Mouse (Mus musculus): Measurements from ENCODE around the gene Faim. TPM values are rescaled to one million over a fixed set of nuclear protein-coding genes. Genes with fewer than 3 reads are reported as not detected.
A peak's percentile ranks its signal among the peaks of the same experiment; 100 is the strongest.

The Faim gene
- polyA plus RNA-seq, 1 experiment from 2014 or later, result 97.0 TPM

GRCm38 (mm10) chr9:99021751-99022150 is 35.6 kb downstream of the Faim start:
- Histone ChIP-seq H3K27ac (no peak overlapping the region), H3K36me3 (ENCODE audit: poor library complexity, severe bottlenecking) (no peaks in the 10 kb centered on the region), H3K4me2 (no peak overlapping the region), H3K9me3 (replicated peaks) (no peaks in the 10 kb centered on the region), H3K4me1 (no peaks in the 10 kb centered on the region), H3K27me3 (no peaks in the 10 kb centered on the region), H3K4me3 (no peak overlapping the region), H3K9ac (no peak overlapping the region)
- WGBS, result 84% methylated on average over 4 of the region's 4 CpGs
- no peak for ATAC-seq

- H3K4me2 ChIP-seq, result no peak overlapping the region
- ATAC-seq, result no peak
- no peak overlapping the region for H3K27ac ChIP-seq
- H3K9me3 ChIP-seq (replicated peaks), result no peaks in the 10 kb centered on the region
- no peak overlapping the region for H3K4me3 ChIP-seq
- H3K4me1 ChIP-seq, result no peaks in the 10 kb centered on the region
- no peak overlapping the region for H3K9ac ChIP-seq
- H3K27me3 ChIP-seq, result no peaks in the 10 kb centered on the region
- 90% methylated on average over 8 of the region's 8 CpGs for WGBS
- H3K36me3 ChIP-seq (ENCODE audit: poor library complexity, severe bottlenecking), result peaks cover 7% of the 10 kb centered on the region
These were observed 45.9 kb downstream of the Faim start for GRCm38 (mm10) chr9:99032031-99032430.

- Histone ChIP-seq H3K4me3 (no peak overlapping the region), H3K9ac (no peak overlapping the region), H3K27me3 (no peaks in the 10 kb centered on the region), H3K4me2 (no peak overlapping the region), H3K36me3 (ENCODE audit: poor library complexity, severe bottlenecking) (peaks cover 15% of the 10 kb centered on the region), H3K9me3 (replicated peaks) (no peaks in the 10 kb centered on the region), H3K4me1 (no peaks in the 10 kb centered on the region), H3K27ac (no peak overlapping the region)
- no peak for ATAC-seq
- 74% methylated on average over 8 of the region's 8 CpGs for WGBS
These were observed 47.9 kb downstream of the Faim start for GRCm38 (mm10) chr9:99034111-99034510.

DNA sequence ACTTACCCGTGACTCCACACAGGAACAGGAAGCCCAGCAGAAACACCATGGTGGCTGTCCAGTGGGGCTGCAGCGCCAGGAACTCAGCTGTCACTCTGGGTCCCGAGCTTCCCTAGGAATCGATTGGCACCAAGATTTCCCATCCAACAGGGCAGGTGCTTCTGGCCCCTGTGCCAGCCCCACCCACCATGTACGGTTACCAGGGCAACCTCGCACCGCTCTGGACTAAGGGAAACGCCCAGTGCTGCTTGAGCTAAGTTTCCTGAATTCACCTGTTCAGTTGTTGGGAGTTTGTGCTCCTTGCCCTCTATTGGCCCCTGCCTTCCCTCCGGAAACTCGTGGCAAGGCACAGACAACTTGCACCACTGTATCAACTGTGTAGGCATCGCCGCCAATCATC is 49.4 kb downstream of the Faim start, which contains the start of gene Gm1123:
Gene Gm1123 (minus strand): TSS at position 141 of the 400 bp plus-strand sequence.
- H3K4me3 ChIP-seq, result no peak within 1 kb of the TSS

DNA sequence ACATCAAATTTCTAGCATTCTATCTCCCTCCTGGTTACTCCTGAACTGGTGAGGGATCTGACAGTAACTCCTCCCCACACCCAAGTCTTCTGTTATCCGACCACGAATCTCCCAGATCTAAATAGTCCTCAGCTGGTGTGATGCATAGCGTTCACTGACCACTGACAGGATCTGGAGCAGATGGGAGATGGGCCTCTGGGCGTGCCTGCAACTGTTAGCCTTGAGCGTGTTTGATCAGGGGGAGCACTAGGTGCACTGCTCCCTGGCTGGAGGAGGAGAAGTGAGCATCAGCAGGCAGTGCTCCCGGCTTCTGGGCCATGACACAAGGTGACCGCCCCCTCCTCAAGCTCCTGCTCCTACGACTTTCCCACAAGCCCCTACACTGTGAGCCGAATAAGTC is 55.8 kb downstream of the Faim start:
- Histone ChIP-seq H3K9ac (no peak overlapping the region), H3K9me3 (replicated peaks) (no peaks in the 10 kb centered on the region), H3K36me3 (ENCODE audit: poor library complexity, severe bottlenecking) (peaks cover 62% of the 10 kb centered on the region), H3K27ac (no peak overlapping the region), H3K4me2 (no peak overlapping the region), H3K4me3 (no peak overlapping the region), H3K4me1 (no peaks in the 10 kb centered on the region), H3K27me3 (no peaks in the 10 kb centered on the region)
- WGBS, result 84% methylated on average over 9 of the region's 9 CpGs
- no peak for ATAC-seq

More for the DNA sequence above, 49.4 kb downstream of the Faim start, which contains the start of gene Gm1123:
- Histone ChIP-seq H3K9me3 (replicated peaks) (no peaks in the 10 kb centered on the region), H3K36me3 (ENCODE audit: poor library complexity, severe bottlenecking) (peaks cover 28% of the 10 kb centered on the region), H3K4me1 (no peaks in the 10 kb centered on the region), H3K27ac (no peak within 1 kb of the TSS), H3K9ac (no peak within 1 kb of the TSS), H3K4me2 (no peak within 1 kb of the TSS), H3K27me3 (no peaks in the 10 kb centered on the region)
- ATAC-seq, result no peak
- WGBS, result 84% methylated on average over 12 of the region's 12 CpGs

GRCm38 (mm10) chr9:99042641-99043040 is 56.5 kb downstream of the Faim start:
- ATAC-seq, result no peak
- WGBS, result 92% methylated on average over 4 of the region's 4 CpGs
- H3K36me3 ChIP-seq (ENCODE audit: poor library complexity, severe bottlenecking), result peaks cover 58% of the 10 kb centered on the region

DNA sequence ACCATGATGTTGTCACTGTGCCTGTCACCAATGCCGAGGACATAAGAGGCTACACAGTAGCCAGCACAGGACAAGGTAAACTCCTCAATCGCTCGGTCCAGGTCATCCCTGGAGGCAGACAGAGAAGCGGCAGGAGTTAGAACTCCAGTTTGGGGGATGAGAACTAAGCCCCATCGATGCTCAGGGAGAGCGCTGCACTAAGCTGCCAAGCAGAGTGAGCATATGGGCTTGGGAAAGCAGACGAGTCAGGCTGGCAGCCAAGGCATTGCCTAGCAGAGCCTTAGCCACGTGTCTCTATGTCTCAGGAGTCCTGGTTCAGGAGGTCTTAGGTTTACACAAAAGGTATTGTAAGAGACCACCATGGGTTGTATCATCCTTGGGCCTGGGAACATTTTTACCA is 58.6 kb downstream of the Faim start:
- 89% methylated on average over 8 of the region's 8 CpGs for WGBS
- H3K4me1 ChIP-seq, result 0 out of 2 replicates have a peak, but pooled peaks cover 2% of the 10 kb centered on the region
- H3K4me2 ChIP-seq, result no peak overlapping the region
- peak; percentile 71; the same call in 1 of the 2 replicates for ATAC-seq
- no peaks in the 10 kb centered on the region for H3K9me3 ChIP-seq (replicated peaks)
- no peak overlapping the region for H3K9ac ChIP-seq
- H3K4me3 ChIP-seq, result no peak overlapping the region
- H3K27me3 ChIP-seq, result no peaks in the 10 kb centered on the region
- peaks cover 46% of the 10 kb centered on the region for H3K36me3 ChIP-seq (ENCODE audit: poor library complexity, severe bottlenecking)
- no peak overlapping the region for H3K27ac ChIP-seq

More at GRCm38 (mm10) chr9:99042641-99043040, 56.5 kb downstream of the Faim start:
- no peak overlapping the region for H3K27ac ChIP-seq
- H3K4me3 ChIP-seq, result no peak overlapping the region
- H3K4me1 ChIP-seq, result no peaks in the 10 kb centered on the region
- H3K27me3 ChIP-seq, result no peaks in the 10 kb centered on the region
- H3K4me2 ChIP-seq, result no peak overlapping the region
- H3K9ac ChIP-seq, result no peak overlapping the region
- no peaks in the 10 kb centered on the region for H3K9me3 ChIP-seq (replicated peaks)

GRCm38 (mm10) chr9:99048724-99049250 is 62.6 kb downstream of the Faim start:
- Histone ChIP-seq H3K27ac (no peak overlapping the region), H3K4me2 (no peak overlapping the region), H3K9ac (no peak overlapping the region), H3K36me3 (ENCODE audit: poor library complexity, severe bottlenecking) (peaks cover 32% of the 10 kb centered on the region; the same call in 1 of the 2 replicates), H3K4me3 (no peak overlapping the region), H3K9me3 (replicated peaks) (no peaks in the 10 kb centered on the region), H3K27me3 (no peaks in the 10 kb centered on the region), H3K4me1 (0 out of 2 replicates have a peak, but pooled peaks cover 2% of the 10 kb centered on the region)
- ATAC-seq, result no peak
- 74% methylated on average over 1 of the region's 1 CpGs for WGBS

DNA sequence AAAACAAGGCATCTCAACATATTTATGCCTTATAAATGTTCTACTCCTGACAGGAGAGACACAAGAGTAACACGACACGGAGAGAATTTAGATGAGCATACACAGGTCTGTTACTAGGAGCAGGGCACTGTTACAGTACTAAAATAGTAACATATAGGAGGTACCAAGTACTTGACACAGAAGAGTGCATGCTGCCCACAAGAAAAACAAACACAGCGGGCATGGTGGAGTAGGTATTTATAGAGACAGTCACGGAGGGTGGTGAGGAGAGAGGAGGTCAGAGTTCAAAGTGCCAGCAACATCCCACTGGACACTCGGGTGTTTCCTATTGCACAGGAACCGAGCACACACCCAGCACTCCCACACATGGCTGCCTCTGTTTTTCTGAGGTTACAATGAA is 63.6 kb downstream of the Faim start:
- peaks cover 27% of the 10 kb centered on the region; the same call in 1 of the 2 replicates for H3K36me3 ChIP-seq (ENCODE audit: poor library complexity, severe bottlenecking)
- 86% methylated on average over 6 of the region's 6 CpGs for WGBS
- no peak for ATAC-seq
- H3K27ac ChIP-seq, result no peak overlapping the region
- H3K9ac ChIP-seq, result no peak overlapping the region
- no peaks in the 10 kb centered on the region for H3K9me3 ChIP-seq (replicated peaks)
- 0 out of 2 replicates have a peak, but pooled peaks cover 2% of the 10 kb centered on the region for H3K4me1 ChIP-seq
- no peaks in the 10 kb centered on the region for H3K27me3 ChIP-seq
- H3K4me2 ChIP-seq, result no peak overlapping the region
- no peak overlapping the region for H3K4me3 ChIP-seq

Other genes with a start within 250 kb of the Faim start
- gene Prr23a1, start 143.9 kb upstream of the Faim start, polyA plus RNA-seq (2015; fragmentation: Nextera tagmentation; extraction: Ambion mirVana), result not detected in 2 replicates
- not detected in 2 replicates for gene Prr23a2, start 129.9 kb upstream of the Faim start, polyA plus RNA-seq (2015; fragmentation: Nextera tagmentation; extraction: Ambion mirVana)
- gene Prr23a3, start 121.6 kb upstream of the Faim start, polyA plus RNA-seq (2015; fragmentation: Nextera tagmentation; extraction: Ambion mirVana), result not detected in 2 replicates
- not detected in 2 replicates for gene 7420426K07Rik, start 83.3 kb upstream of the Faim start, polyA plus RNA-seq (2015; fragmentation: Nextera tagmentation; extraction: Ambion mirVana)
- gene Foxl2, start 31.1 kb upstream of the Faim start, polyA plus RNA-seq (2015; fragmentation: Nextera tagmentation; extraction: Ambion mirVana), result 0.34 TPM in 2 replicates
- gene Gm1123, start 49.3 kb downstream of the Faim start, polyA plus RNA-seq (2015; fragmentation: Nextera tagmentation; extraction: Ambion mirVana), result 0.14 TPM in 1 of 2 replicates, not detected in the other
- 4.1 and 4.6 TPM in 2 replicates for gene Pik3cb, start 154.2 kb downstream of the Faim start, polyA plus RNA-seq (2015; fragmentation: Nextera tagmentation; extraction: Ambion mirVana)

All from forebrain, embryonic 13.5 days (tissue).